Mouse (Mus musculus) hindlimb bud, embryonic 11.5 days (tissue): ENCODE results near the gene Fam174b.

Experiments
- DNase-seq: peaks from one replicate; pipeline ENCODE4 v3.0.0-alpha.2; 2012; ENCODE audit warnings: low read depth, low spot score; ENCODE audit errors: extremely low spot score

The Fam174b gene

GRCm38 (mm10) chr7:73811439-73811838 lies 71.3 kb downstream of the Fam174b start:
- no peak for DNase-seq

DNA sequence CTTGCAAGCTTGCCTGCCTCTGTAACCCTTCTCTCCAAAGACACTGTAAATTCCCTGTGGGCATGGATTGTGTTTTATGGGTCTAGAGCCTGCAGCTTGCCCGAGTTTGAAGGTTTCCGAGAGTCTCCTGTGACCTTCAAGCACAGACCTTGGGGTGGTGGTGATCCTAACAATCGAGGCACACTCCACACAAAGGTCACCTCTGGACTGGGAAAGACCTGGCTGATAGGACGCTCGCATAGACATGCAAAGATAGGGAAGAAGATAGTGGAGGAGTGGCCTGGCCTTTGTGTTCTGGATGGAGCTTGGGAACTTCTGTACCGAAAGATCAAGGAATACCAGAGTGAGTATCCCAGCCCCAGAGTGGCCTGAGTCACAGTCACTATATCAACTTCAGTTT lies 72.1 kb downstream of the Fam174b start:
- no peak for DNase-seq

- DNase-seq: no peak
Observed at GRCm38 (mm10) chr7:73813887-73814286, 73.8 kb downstream of the Fam174b start.

DNA sequence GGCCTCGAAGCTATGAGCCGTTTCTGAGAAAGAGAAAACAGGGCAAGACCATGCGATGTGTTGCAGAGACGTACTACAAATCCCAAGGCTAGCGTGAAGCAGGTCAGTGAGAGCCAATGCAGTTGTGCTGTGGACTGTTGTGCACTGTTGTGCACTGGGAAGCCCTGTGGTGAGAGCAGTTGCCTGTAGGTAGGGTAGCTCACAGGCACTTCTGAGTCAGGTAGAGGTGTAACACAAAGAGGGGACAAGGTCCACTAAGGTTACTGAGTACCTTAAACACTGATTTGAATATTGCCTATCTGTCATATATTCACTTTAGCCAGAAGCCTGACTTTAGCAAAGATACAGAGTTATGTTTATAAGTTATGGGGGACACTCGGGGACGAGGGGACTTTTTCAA lies 74.4 kb downstream of the Fam174b start:
- no peak for DNase-seq

- DNase-seq: no peak
Observed at GRCm38 (mm10) chr7:73816255-73816996, 76.3 kb downstream of the Fam174b start.

- no peak for DNase-seq
Observed at GRCm38 (mm10) chr7:73819366-73819765, 79.3 kb downstream of the Fam174b start.
